Mouse (Mus musculus) thymus, adult 2 months (tissue): Measurements from ENCODE around the gene Fars2.

Source experiments
- CTCF ChIP-seq: fragments of 200-500 bp; IDR thresholded peaks from 2 replicates; pipeline ENCODE4 v1.5.1; 2012; ENCODE audit warnings: mild to moderate bottlenecking, control low read depth, low read length, moderate library complexity, borderline replicate concordance; ENCODE audit not compliant: control insufficient read depth, poor library complexity, insufficient read depth; ENCODE audit errors: extremely low read depth
- POLR2A ChIP-seq: fragments of 200-500 bp; IDR thresholded peaks from 2 replicates; pipeline ENCODE4 v1.6.1; 2012; ENCODE audit warnings: mild to moderate bottlenecking, low read length, control low read depth, moderate library complexity; ENCODE audit not compliant: control insufficient read depth, poor library complexity, insufficient read depth; ENCODE audit errors: extremely low read depth

GRCm38 (mm10) chr13:36679345-36679744, 562.1 kb downstream of the Fars2 start:
- TF ChIP-seq POLR2A (no peak), CTCF (no peak)
